Mouse (Mus musculus) embryo, embryonic 9.5 days (tissue): ENCODE results near the gene Bri3bp.
"Not testable (repeated sequence)": the region's sequence is repeated elsewhere in the genome, so short reads cannot be mapped to it uniquely, and the experiment has no call there.

Experiments
- DNase-seq: peaks from one replicate; pipeline ENCODE4 v3.0.0-alpha.2; 2017; ENCODE audit errors: extremely low spot score

Gene Bri3bp

DNA sequence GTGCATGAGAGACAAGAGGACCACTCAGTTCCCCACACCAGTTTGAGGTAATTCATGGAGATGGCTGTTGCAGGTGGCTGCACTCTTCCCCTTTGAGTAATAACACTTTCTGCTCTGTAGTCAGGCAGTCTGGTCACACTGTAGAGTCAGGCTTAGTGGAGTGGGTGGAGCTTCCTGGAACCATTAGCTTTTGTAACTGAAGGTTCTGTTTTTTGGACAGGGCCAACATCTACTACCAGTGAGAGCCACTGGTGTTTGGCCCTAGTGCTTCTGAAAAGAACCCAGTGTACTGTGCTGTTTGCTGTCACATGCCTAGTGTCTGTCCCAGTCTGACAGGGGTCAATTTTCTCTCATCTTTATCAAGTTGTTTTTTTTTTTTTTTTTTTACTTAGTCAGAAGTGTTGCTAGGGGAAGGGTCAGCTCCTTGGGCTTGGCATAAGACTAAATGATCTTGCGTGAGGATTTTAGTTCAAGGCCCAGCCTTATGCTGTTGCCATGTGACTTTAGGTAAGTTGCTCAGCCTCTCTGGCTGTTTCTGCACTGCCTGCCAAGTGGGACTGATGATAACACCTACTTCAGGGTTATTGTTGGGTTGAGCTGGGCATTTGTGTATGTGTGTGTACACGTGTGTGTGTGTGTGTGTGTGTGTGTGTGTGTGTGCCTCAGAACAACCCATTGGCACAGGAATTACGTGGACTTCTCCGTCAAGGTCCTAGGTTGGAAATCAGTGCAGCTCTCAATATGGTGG, 43.8 kb downstream of the Bri3bp start:
- DNase-seq, result no peak

DNA sequence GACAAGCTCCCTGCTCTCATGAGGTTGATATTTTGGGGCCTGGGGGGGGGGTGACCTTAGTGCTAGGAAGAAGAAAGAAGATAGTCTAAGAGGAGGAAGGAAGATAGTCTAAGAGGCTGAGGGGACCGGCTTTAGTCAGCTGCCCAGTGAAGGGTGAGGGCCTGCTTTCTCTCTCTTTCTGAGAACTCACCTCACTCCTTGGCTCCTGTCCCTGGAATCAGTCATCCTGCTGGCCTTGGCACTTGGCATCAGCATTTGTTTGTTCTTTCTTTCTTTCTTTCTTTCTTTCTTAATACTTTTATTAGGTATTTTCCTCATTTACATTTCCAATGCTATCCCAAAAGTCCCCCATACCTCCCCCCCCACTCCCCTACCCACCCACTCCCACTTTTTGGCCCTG, 44.7 kb downstream of the Bri3bp start:
- DNase-seq, result no peak

DNA sequence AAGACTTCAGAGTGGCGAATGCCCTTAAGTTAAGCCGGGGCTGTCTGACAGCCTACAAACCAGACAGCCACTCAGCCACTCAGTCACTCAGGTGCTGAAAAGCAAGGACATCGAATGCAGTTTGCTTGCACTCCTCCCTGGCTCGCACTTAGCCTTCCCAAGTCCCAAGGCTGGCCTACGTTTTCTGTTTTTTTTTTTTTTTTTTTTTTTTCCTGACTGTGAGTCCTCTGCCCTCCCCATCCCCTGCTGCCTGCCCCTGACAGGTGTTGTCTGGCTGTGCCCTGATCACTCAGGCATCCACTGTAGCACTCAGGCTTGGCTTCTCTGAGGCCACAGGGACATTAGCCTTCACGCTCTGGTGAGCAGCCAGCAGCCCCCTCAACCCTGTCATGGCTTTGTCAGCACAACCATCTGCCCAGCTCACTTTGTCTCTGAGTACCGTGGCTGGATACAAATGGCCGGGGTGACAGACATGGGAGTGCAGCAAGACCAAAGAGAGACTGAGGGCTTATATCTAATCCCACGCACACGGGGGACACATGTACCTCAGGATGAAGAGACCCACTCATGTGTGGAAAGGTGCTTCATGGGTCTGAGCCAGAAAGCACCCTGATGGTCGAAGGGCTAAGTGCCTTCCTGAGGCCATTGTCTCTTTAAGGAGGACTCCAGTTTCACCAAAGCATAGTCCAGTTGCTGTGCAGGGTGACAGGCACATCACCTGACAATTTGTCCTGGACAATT, 46.2 kb downstream of the Bri3bp start:
- peak; percentile 26 for DNase-seq

DNA sequence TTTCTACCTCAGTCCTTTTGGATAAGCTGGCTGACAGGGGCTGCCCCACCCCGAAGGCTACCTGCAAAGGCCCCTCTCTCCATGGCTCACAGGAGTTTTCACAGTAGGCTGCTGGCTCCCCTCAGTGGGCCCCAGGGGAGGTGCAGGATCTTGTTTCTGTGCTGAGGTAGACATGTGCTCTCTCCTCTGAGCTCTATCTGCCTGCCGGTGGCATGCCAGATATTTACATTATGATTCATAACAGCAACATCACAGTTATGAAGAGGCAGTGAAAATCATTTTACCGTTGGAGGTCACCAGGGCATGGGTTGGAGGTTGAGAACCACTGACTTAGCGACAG, 46.7 kb downstream of the Bri3bp start:
- no peak for DNase-seq

DNA sequence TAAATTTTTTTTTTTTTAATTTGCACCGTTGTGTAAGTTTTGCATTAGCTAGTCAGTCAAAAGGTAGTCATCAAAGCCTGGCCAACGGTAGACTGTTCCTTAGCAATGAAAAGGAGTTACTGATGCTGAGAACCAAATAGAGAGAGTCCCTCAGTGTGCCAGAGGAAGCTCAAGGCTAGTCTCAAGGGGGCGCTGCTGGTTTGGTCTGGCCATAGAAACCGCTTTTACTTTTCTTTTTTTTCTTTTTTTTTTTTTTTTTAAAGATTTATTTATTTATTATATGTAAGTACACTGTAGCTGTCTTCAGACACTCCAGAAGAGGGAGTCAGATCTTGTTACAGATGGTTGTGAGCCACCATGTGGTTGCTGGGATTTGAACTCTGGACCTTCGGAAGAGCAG, 47.6 kb downstream of the Bri3bp start:
- not testable (repeated sequence) for DNase-seq

DNA sequence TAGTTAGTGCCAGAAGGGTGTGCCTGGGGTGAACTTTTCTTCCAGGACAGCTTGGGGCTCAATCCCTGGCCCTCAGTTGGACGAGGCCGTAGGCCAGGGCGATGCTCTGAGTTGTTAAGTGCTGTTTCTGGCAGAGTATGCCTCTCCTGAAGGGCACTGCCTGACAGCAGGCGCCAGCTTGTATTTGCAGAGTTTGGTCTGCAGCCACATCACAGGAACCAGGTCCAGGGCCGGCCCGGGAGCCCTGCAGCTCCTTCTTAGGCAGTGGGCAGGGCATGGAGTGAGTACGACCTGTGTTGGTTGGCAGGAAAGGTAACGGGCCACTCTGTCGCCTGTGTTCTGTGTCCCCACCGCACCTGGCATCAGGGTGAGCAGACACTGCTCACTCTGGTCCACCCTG, 49.7 kb downstream of the Bri3bp start:
- no peak for DNase-seq

DNA sequence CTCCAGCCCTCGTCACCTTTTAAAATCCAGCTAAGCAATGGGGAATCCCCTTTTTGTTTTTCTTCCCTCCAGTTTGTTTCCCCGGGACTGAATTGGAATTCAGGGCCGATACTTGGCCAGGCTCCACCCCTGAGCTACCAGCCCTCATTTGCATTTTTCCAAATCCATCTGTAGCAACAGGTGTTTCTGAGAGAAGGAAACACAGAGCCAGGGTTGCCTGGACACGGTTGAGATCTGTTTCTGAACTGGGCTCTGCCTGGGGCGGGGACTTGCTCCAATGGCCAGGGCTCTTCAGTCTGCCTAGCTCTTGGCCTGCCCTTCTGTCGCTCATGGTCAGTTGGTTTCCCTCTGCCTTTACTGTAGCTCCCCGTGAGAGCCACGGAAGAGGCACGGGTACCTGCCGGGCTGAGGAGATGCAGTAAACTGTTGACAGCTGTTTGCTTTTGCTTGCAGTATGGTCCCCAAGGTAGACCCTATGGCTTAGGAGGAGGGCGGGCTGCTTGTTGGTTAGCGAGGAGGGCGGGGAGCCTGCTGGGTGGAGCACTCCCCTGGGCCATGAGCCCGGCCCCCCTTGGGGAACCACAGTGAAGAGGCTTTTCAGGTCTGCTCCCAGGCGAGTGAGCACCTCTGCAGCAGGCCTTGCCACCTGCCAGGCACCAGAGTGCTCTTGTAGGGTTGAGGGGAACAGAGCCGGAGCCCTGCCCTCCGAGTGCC, 51.2 kb downstream of the Bri3bp start:
- DNase-seq, result no peak

DNA sequence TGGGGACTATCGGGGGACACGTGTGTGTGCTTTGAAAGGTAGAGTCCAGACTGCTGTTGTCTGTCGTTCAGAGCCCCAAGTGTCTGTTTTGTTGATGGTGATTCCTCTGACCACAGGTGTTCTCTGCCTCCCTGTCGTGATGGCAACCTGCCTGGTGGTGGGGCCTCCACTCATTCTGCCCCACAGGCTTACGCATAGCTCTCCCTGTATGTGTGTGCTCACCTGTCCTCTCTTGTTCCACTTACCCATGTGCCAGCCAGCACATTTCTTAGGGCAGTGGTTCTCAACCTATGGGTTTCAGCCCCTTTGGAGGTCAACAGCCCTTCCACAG, 51.7 kb downstream of the Bri3bp start:
- no peak for DNase-seq

DNA sequence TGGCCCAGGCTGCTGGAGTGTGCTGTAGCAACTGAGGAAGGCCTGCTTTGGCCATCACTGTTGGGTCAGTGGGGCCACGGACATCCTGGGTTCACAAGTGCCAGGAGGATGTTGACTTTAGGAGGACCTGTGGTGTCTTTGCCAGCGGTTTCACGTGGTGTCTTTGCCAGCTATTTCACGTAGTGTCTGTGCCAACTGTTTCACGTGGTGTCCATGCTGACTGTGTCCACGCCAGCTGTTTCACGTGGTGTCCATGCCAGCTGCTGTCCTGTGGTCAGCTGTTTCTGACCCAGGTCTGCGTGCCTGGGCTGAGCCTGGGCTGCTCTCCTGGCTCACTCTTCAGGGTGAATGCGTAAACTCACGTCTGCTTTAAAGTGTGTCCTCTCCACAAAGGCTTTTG, 54.3 kb downstream of the Bri3bp start:
- DNase-seq, result no peak

DNA sequence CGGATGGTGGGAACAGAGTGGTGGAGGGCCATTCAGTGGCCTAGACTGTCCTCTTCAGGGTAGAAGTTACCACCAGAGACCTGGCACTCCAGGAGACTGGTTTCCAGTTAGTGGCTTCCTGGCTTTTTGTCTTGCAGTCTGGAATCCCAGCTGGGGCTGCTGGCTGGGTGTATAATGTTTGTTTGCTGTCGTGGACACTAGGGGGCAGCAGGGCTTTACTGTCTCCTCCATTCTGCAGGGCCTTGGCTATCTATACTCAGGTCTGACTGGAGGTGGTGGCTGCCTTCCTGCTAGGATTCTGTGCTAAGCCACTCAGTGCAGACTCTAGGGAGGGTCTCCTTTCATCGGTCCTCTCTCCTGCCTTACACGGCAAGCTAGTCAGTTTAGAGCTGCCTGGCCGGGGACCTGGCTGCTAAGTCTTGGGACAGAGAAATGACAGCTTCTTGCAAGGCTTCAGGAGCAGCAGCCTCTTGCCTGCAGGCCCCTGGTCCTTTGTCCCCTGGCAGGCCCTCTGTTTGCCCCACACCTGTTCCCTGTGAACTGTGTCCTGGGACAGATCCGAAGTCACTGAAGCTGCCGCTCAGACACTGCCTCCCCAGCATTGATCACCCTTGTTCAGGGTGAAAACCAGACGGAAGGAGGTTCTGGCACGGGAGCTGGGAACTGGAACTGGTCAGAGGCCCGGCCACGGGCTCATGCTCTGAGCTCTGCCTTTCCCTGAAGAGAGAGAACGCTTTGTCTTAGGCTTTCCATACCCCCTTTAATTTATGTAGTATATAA, 56.6 kb downstream of the Bri3bp start:
- DNase-seq, result peak; percentile 44

DNA sequence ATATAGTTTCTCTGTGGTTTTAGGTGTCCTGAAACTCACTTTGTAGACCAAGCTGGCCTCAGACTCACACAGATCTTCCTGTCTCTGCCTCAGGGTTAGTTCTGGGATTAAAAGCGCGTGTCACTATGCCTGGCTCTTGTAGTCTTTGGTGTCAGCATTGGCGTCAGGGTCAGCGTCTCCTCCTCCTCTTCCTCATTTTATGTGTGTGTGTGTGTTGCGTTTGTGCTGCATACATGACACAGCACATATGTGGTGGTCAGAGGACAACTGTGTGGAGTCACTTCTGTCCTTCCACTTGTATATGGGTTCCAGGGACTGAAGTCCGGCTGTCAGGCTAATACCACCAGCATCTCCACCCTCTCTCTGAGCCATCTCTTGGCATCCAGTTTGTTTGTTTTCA, 60.1 kb downstream of the Bri3bp start:
- no peak for DNase-seq

DNA sequence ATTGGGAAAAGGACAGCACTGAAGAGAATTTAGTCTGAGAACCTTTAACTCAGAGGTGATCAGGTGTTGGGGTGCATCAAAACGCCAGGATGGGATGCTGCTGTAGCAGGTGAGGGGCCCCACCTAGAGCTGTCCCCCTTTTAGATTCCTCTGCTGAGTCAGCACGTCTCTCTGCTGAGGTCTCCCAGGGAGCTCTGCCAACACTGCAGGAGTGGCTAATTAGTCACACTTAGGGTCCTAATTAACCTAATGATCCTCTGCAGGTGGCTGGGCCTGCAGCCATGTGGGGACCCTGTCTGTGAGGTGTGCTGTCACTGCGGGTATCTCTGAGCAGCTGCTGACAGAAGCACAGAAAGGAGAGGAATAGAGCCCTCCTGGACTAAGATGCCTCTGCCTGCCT, 60.8 kb downstream of the Bri3bp start:
- no peak for DNase-seq

DNA sequence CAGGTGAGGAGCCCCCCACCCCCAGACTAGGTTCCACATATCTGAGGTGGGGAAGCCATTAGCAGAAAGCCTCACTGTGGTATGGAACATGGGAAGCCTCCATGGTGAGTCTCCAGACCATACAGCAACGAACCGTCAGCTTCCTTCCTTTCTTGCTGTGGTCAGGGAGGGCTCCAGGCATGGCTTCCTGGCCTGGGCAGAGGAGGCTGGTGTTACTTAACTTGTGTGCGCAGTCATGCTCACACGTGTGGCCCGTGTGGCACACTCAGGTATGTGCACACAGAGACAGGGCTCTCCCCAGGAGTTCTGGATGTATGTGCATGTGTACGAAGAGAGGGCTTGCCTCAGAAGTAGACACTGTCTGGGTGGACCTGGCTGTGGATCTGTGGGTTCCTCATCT, 62.3 kb downstream of the Bri3bp start:
- no peak for DNase-seq

DNA sequence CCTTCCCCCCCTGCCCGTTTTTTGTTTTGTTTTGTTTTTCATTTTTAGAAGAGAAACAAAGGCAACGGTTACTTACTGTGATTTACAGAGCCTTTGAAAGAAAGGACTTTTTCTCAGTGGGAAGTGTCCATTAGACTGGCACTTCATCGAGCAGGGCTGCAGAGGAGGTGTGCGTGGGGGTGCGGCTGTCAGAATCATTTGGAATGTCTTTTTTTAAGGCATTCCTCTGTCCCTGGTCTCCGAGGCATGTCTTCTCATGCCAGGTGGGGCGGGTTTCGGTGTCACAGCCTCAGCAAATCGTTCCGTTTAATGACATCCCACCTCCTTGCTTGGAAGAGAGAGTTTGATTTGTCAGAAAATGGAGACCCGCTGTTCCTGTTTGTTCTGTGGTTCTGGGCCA, 63.3 kb downstream of the Bri3bp start:
- DNase-seq, result no peak

DNA sequence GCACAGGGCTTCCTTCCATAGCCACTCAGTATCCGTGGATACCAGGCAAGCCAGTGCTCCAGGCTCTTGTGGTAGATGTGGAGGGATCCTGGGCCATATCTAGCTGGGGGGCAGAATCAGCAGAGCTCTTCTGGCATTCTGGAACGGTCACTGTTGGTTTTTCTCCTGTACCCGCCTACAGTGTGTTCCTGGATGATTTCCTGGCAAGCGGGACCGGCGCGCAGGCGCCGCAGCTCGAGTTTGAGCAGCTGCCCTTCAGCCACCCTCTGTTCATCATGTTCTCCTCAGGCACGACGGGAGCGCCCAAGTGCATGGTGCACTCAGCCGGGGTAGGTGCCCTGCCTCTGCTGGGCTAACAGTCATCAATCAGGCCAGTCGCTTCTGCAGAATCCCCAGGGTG, 64.6 kb downstream of the Bri3bp start:
- no peak for DNase-seq

DNA sequence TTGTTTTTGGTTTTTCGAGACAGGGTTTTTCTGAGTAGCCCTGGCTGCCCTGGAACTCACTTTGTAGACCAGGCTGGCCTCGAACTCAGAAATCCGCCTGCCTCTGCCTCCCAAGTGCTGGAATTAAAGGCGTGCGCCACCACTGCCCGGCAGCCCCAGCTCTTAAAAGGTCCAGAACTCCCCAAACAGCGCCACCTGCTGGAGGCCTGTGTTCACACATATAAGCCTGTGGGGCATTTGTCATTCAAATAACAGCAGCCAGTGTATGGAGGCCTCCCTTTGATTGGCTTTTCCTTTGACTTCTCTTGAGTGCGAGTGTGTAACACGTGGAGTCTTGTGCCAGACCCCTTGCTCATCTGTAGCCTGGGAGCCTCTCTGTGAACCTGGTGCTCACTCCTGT, 66.2 kb downstream of the Bri3bp start:
- DNase-seq, result no peak

DNA sequence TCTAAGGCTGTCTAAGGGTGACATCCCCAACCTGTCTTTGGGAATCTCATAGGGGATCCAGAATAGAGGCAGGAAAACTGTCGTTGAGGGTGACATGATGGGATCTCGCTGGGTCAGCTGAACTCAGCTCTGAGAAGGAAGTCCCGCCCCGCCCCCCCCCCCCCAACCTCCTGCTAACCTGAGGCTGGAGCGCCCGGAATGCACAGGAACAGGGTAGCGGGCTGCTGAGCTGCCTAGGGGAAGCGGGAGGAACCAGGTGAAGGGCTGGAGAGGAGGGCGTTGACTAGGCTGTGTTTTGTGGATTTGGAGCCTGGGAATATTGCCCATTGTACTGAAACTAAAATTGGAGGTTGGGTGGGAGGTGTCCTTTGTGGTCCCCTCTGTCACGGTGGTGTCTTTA, 66.6 kb downstream of the Bri3bp start:
- no peak for DNase-seq

DNA sequence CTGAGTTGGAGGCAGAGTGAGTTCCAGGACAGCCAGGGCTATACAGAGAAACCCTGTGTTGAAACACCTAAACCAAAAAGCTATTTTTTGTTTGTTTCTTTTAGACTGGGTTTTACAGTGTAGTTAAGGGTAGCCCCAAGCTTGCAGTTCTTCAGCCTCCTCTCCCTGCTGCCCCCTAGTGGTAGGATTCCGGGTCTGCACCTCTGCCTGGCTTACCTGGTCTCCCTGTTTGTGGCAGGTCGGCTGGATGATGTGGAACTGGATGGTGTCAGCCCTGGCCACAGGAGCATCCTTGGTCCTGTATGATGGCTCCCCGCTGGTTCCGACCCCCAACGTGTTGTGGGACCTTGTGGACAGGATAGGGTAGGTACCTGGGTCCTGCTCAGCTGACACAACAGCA, 68.2 kb downstream of the Bri3bp start:
- DNase-seq, result peak; percentile 68
